Mouse (Mus musculus): ENCODE results near the gene Gatad2b. TPM values are rescaled to one million over a fixed set of nuclear protein-coding genes. Genes with fewer than 3 reads are reported as not detected.
A peak's percentile ranks its signal among the peaks of the same experiment; 100 is the strongest.
"Not testable (repeated sequence)": the region's sequence is repeated elsewhere in the genome, so short reads cannot be mapped to it uniquely, and the experiment has no call there.

The Gatad2b gene
- polyA plus RNA-seq, 1 experiment from 2014 or later: 5.1 TPM

- Histone ChIP-seq H3K4me1 (peaks cover 32% of the 10 kb centered on the region), H3K9ac (no peak overlapping the region), H3K4me3 (no peak overlapping the region), H3K27me3 (replicated peaks) (no peaks in the 10 kb centered on the region), H3K4me2 (no peak overlapping the region), H3K9me3 (replicated peaks) (no peaks in the 10 kb centered on the region), H3K27ac (no peak overlapping the region), H3K36me3 (no peaks in the 10 kb centered on the region)
- no peak for ATAC-seq
These were observed 42.5 kb downstream of the Gatad2b start for GRCm38 (mm10) chr3:90335517-90335916.

GRCm38 (mm10) chr3:90338190-90338589, 45.2 kb downstream of the Gatad2b start:
- no peak overlapping the region for H3K9ac ChIP-seq
- no peak overlapping the region for H3K27ac ChIP-seq
- H3K4me3 ChIP-seq: no peak overlapping the region
- H3K4me2 ChIP-seq: no peak overlapping the region
- WGBS (ENCODE audit: insufficient replicate concordance): 81% methylated on average over 3 of the region's 3 CpGs
- no peak for ATAC-seq
- peaks cover 30% of the 10 kb centered on the region for H3K4me1 ChIP-seq
- H3K36me3 ChIP-seq: peaks cover 14% of the 10 kb centered on the region
- no peaks in the 10 kb centered on the region for H3K27me3 ChIP-seq (replicated peaks)
- no peaks in the 10 kb centered on the region for H3K9me3 ChIP-seq (replicated peaks)

- no peak overlapping the region for H3K4me3 ChIP-seq
- no peak for ATAC-seq
- H3K36me3 ChIP-seq: peaks cover 24% of the 10 kb centered on the region
These were observed 47.2 kb downstream of the Gatad2b start for GRCm38 (mm10) chr3:90340177-90340576.

GRCm38 (mm10) chr3:90342853-90343252, 49.9 kb downstream of the Gatad2b start:
- ATAC-seq; H3K27me3 ChIP-seq (replicated peaks); H3K4me2 ChIP-seq; H3K4me3 ChIP-seq; H3K27ac ChIP-seq; H3K9ac ChIP-seq; H3K9me3 ChIP-seq (replicated peaks): not testable (repeated sequence)
- H3K36me3 ChIP-seq: peaks cover 45% of the 10 kb centered on the region
- 62% methylated on average over 2 of the region's 2 CpGs for WGBS (ENCODE audit: insufficient replicate concordance)
- peaks cover 26% of the 10 kb centered on the region for H3K4me1 ChIP-seq

More at GRCm38 (mm10) chr3:90340177-90340576, 47.2 kb downstream of the Gatad2b start:
- H3K4me1 ChIP-seq: peaks cover 30% of the 10 kb centered on the region
- no peak overlapping the region for H3K27ac ChIP-seq
- no peak overlapping the region for H3K9ac ChIP-seq
- no peaks in the 10 kb centered on the region for H3K9me3 ChIP-seq (replicated peaks)
- no peak overlapping the region for H3K4me2 ChIP-seq
- H3K27me3 ChIP-seq (replicated peaks): no peaks in the 10 kb centered on the region

- Histone ChIP-seq H3K9me3 (replicated peaks) (no peaks in the 10 kb centered on the region), H3K36me3 (peaks cover 71% of the 10 kb centered on the region), H3K9ac (no peak overlapping the region), H3K4me1 (no peaks in the 10 kb centered on the region), H3K27ac (no peak overlapping the region), H3K27me3 (replicated peaks) (no peaks in the 10 kb centered on the region), H3K4me2 (no peak overlapping the region), H3K4me3 (no peak overlapping the region)
- WGBS (ENCODE audit: insufficient replicate concordance): 97% methylated on average over 4 of the region's 4 CpGs
- ATAC-seq: no peak
These were observed 54.9 kb downstream of the Gatad2b start for GRCm38 (mm10) chr3:90347847-90348246.

GRCm38 (mm10) chr3:90357959-90358358, 65.0 kb downstream of the Gatad2b start:
- WGBS (ENCODE audit: insufficient replicate concordance): 84% methylated on average over 7 of the region's 7 CpGs
- ATAC-seq: no peak

GRCm38 (mm10) chr3:90359230-90359629, 66.3 kb downstream of the Gatad2b start:
- Histone ChIP-seq H3K9ac (no peak overlapping the region), H3K36me3 (peaks cover 81% of the 10 kb centered on the region), H3K27me3 (replicated peaks) (no peaks in the 10 kb centered on the region), H3K9me3 (replicated peaks) (no peaks in the 10 kb centered on the region), H3K27ac (no peak overlapping the region), H3K4me2 (no peak overlapping the region), H3K4me3 (no peak overlapping the region), H3K4me1 (peaks cover 11% of the 10 kb centered on the region)
- 75% methylated on average over 1 of the region's 1 CpGs for WGBS (ENCODE audit: insufficient replicate concordance)
- no peak for ATAC-seq

More at GRCm38 (mm10) chr3:90357959-90358358, 65.0 kb downstream of the Gatad2b start:
- Histone ChIP-seq H3K4me2 (no peak overlapping the region), H3K4me1 (no peaks in the 10 kb centered on the region), H3K9ac (no peak overlapping the region), H3K4me3 (no peak overlapping the region), H3K27me3 (replicated peaks) (no peaks in the 10 kb centered on the region), H3K36me3 (peaks cover 91% of the 10 kb centered on the region), H3K9me3 (replicated peaks) (no peaks in the 10 kb centered on the region), H3K27ac (no peak overlapping the region)

- Histone ChIP-seq H3K4me3 (no peak overlapping the region), H3K27me3 (replicated peaks) (no peaks in the 10 kb centered on the region), H3K4me2 (no peak overlapping the region), H3K4me1 (peaks cover 16% of the 10 kb centered on the region), H3K9ac (no peak overlapping the region), H3K36me3 (peaks cover 59% of the 10 kb centered on the region), H3K9me3 (replicated peaks) (no peaks in the 10 kb centered on the region), H3K27ac (no peak overlapping the region)
- 78% methylated on average over 4 of the region's 4 CpGs for WGBS (ENCODE audit: insufficient replicate concordance)
- no peak for ATAC-seq
These were observed 68.5 kb downstream of the Gatad2b start for GRCm38 (mm10) chr3:90361476-90361875.

- no peak overlapping the region for H3K4me3 ChIP-seq
- H3K4me2 ChIP-seq: no peak overlapping the region
- no peaks in the 10 kb centered on the region for H3K27me3 ChIP-seq (replicated peaks)
- WGBS (ENCODE audit: insufficient replicate concordance): 75% methylated on average over 2 of the region's 2 CpGs
- peaks cover 24% of the 10 kb centered on the region for H3K4me1 ChIP-seq
- no peak for ATAC-seq
- peaks cover 50% of the 10 kb centered on the region for H3K36me3 ChIP-seq
- H3K9me3 ChIP-seq (replicated peaks): no peaks in the 10 kb centered on the region
- no peak overlapping the region for H3K27ac ChIP-seq
- H3K9ac ChIP-seq: no peak overlapping the region
These were observed 69.4 kb downstream of the Gatad2b start for GRCm38 (mm10) chr3:90362346-90362745.

GRCm38 (mm10) chr3:90367001-90367632, 74.1 kb downstream of the Gatad2b start:
- 67% methylated on average over 5 of the region's 5 CpGs for WGBS (ENCODE audit: insufficient replicate concordance)
- Histone ChIP-seq H3K9me3 (replicated peaks) (no peaks in the 10 kb centered on the region), H3K36me3 (peaks cover 9% of the 10 kb centered on the region), H3K4me1 (peaks cover 25% of the 10 kb centered on the region), H3K27me3 (replicated peaks) (no peaks in the 10 kb centered on the region), H3K9ac (no peak overlapping the region), H3K4me3 (no peak overlapping the region), H3K27ac (no peak overlapping the region), H3K4me2 (no peak overlapping the region)
- ATAC-seq: peak; percentile 64

GRCm38 (mm10) chr3:90369041-90369440, 76.1 kb downstream of the Gatad2b start:
- Histone ChIP-seq H3K4me3 (no peak overlapping the region), H3K36me3 (no peaks in the 10 kb centered on the region), H3K27ac (no peak overlapping the region), H3K9me3 (replicated peaks) (no peaks in the 10 kb centered on the region), H3K4me1 (peaks cover 16% of the 10 kb centered on the region), H3K9ac (no peak overlapping the region), H3K4me2 (no peak overlapping the region), H3K27me3 (replicated peaks) (no peaks in the 10 kb centered on the region)
- no peak for ATAC-seq
- whole genome bisulfite sequencing (ENCODE audit: insufficient replicate concordance): 39% methylated on average over 2 of the region's 2 CpGs

- no peak overlapping the region for H3K4me3 ChIP-seq
- H3K36me3 ChIP-seq: no peaks in the 10 kb centered on the region
- no peaks in the 10 kb centered on the region for H3K9me3 ChIP-seq (replicated peaks)
- ATAC-seq: no peak
- peaks cover 11% of the 10 kb centered on the region for H3K4me1 ChIP-seq
- no peak overlapping the region for H3K4me2 ChIP-seq
- WGBS (ENCODE audit: insufficient replicate concordance): 67% methylated on average over 7 of the region's 7 CpGs
- H3K27me3 ChIP-seq (replicated peaks): no peaks in the 10 kb centered on the region
- no peak overlapping the region for H3K27ac ChIP-seq
- no peak overlapping the region for H3K9ac ChIP-seq
These were observed 78.9 kb downstream of the Gatad2b start for GRCm38 (mm10) chr3:90371857-90372256.

GRCm38 (mm10) chr3:90372817-90373216, 79.8 kb downstream of the Gatad2b start:
- Histone ChIP-seq H3K27ac (no peak overlapping the region), H3K27me3 (replicated peaks) (no peaks in the 10 kb centered on the region), H3K9me3 (replicated peaks) (no peaks in the 10 kb centered on the region), H3K9ac (no peak overlapping the region), H3K4me2 (no peak overlapping the region), H3K4me1 (peaks cover 6% of the 10 kb centered on the region; the same call in 1 of the 2 replicates), H3K36me3 (no peaks in the 10 kb centered on the region), H3K4me3 (no peak overlapping the region)
- no peak; the same call in 1 of the 2 replicates for ATAC-seq
- 45% methylated on average over 5 of the region's 5 CpGs for WGBS (ENCODE audit: insufficient replicate concordance)

Data from liver, embryonic 12.5 days (tissue).